Mouse (Mus musculus) C2C12 (cell line): ENCODE measurements around the gene Mfsd6. TPM values are rescaled to one million over a fixed set of nuclear protein-coding genes. Genes with fewer than 3 reads are reported as not detected.

Source experiments
- H3K27me3 ChIP-seq: one replicate; pipeline ENCODE4 v1.6.1; 2011; ENCODE audit not compliant: control insufficient read depth, insufficient read depth, insufficient read length
- H3K36me3 ChIP-seq: one replicate; pipeline ENCODE4 v1.6.1; 2011; ENCODE audit not compliant: control insufficient read depth, insufficient read depth
- H3K4me3 ChIP-seq: one replicate; pipeline ENCODE4 v1.5.1; 2011; ENCODE audit warnings: mild to moderate bottlenecking, control low read depth; ENCODE audit not compliant: poor library complexity, insufficient read depth, severe bottlenecking
- H3K79me2 ChIP-seq: one replicate; pipeline ENCODE4 v1.6.1; 2011; ENCODE audit not compliant: control insufficient read depth, insufficient read depth
- H3K79me3 ChIP-seq: one replicate; pipeline ENCODE4 v1.6.1; 2011; ENCODE audit warnings: low read depth, control low read depth
- H3ac ChIP-seq: one replicate; pipeline ENCODE3; 2011; ENCODE audit warnings: low read depth; ENCODE audit not compliant: control insufficient read depth, insufficient read length
- FOSL1 ChIP-seq: IDR thresholded peaks from one replicate; pipeline ENCODE4 v1.8.0; 2011; ENCODE audit warnings: mild to moderate bottlenecking, low read length; ENCODE audit not compliant: poor library complexity, insufficient read depth, severe bottlenecking
- MAX ChIP-seq: IDR thresholded peaks from one replicate; pipeline ENCODE4 v1.6.1; 2011; ENCODE audit warnings: mild to moderate bottlenecking, control low read depth
- MYOD1 ChIP-seq: IDR thresholded peaks from one replicate; pipeline ENCODE4 v1.6.1; 2011; ENCODE audit warnings: low read depth; ENCODE audit not compliant: control insufficient read depth, insufficient read length
- polyA plus RNA-seq: library from polyadenylated mRNA; unstranded; fragments of >200 nt; fragmentation: generic; extraction: Trizol; gene quantifications from one replicate; pipeline ENCODE4 v1.2.1, GENCODE M21; 2012; ENCODE audit warnings: missing spikeins

Gene Mfsd6
- polyA plus RNA-seq, 1 experiment = 0.30 TPM

DNA sequence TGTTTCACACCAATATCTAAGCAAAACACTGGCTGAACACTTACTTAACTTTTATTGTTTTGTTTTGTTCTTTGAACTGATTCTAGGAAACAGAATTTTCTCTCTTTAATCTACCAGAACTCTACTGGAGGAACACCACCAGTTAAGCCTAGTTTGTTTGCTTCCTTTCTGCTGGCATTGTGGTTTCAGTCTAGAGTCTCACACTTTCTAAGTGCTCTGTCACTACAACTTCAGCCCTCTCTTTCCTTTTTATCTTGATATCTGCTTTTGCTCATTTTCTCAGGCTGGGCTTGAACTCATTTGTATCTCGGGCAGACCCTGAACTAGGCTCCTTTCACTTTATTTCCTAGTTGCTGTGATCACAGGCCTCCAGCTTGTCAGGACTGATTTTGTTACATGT, 119.6 kb downstream of the Mfsd6 start:
- Histone ChIP-seq H3K79me2 (no peaks in the 10 kb centered on the region), H3K79me3 (no peaks in the 10 kb centered on the region), H3K4me3 (no peak overlapping the region), H3K36me3 (no peaks in the 10 kb centered on the region), H3K27me3 (no peaks in the 10 kb centered on the region), H3ac (no peak overlapping the region)
- TF ChIP-seq MYOD1 (no peak), FOSL1 (no peak), MAX (no peak)

Other genes with a start within 250 kb of the Mfsd6 start
- gene Nab1, start 226.8 kb downstream of the Mfsd6 start, polyA plus RNA-seq = 8.8 TPM
- gene Nemp2, start 96.8 kb downstream of the Mfsd6 start, polyA plus RNA-seq = 1.4 TPM
- gene Inpp1, start 90.2 kb upstream of the Mfsd6 start, polyA plus RNA-seq = 6.7 TPM
- gene Hibch, start 117.5 kb upstream of the Mfsd6 start, polyA plus RNA-seq = 6.0 TPM